Mouse (Mus musculus) brain, embryonic 14.5 days (tissue): ENCODE data around the gene Nptn.

Source experiments
- CTCF ChIP-seq: fragments of 200-500 bp; IDR thresholded peaks from 2 replicates; pipeline ENCODE4 v1.5.1; 2012; ENCODE audit warnings: inconsistent platforms, mild to moderate bottlenecking, moderate library complexity, borderline replicate concordance; ENCODE audit not compliant: insufficient read depth, insufficient read length; ENCODE audit errors: extremely low read depth
- POLR2A ChIP-seq: fragments of 200-500 bp; IDR thresholded peaks from 2 replicates; pipeline ENCODE4 v1.6.1; 2012; ENCODE audit warnings: mild to moderate bottlenecking, inconsistent platforms, borderline replicate concordance; ENCODE audit not compliant: poor library complexity, insufficient read depth, insufficient read length, severe bottlenecking; ENCODE audit errors: extremely low read depth

- TF ChIP-seq POLR2A (no peak), CTCF (no peak)
These were observed 13.3 kb downstream of the Nptn start for GRCm38 (mm10) chr9:58595313-58595712.
